Mouse (Mus musculus) lung, embryonic 16.5 days (tissue): ENCODE data around the gene Ccdc3. TPM values are rescaled to one million over a fixed set of nuclear protein-coding genes. Genes with fewer than 3 reads are reported as not detected.

Experiments used
- ATAC-seq: fragments of 200-750 bp; cut with Nextera tagmentation; 2 replicates; pipeline ENCODE4 v1.8.0; 2017; ENCODE audit warnings: low read depth, mild to moderate bottlenecking, moderate library complexity
- H3K27ac ChIP-seq: fragments of 300-500 bp; sonication (generic); 2 replicates; pipeline ENCODE4 v1.5.1; 2014; ENCODE audit warnings: mild to moderate bottlenecking, control low read depth, low read length
- H3K27me3 ChIP-seq: fragments of 300-500 bp; sonication (generic); 2 replicates; pipeline ENCODE4 v1.6.1; 2014; ENCODE audit warnings: low read depth, low read length, mixed read lengths; ENCODE audit not compliant: control insufficient read depth, insufficient read depth
- H3K36me3 ChIP-seq: fragments of 300-500 bp; sonication (generic); 2 replicates; pipeline ENCODE4 v1.6.1; 2014; ENCODE audit warnings: low read length; ENCODE audit not compliant: control insufficient read depth, insufficient read depth
- H3K4me1 ChIP-seq: fragments of 300-500 bp; sonication (generic); replicated peaks from 2 replicates; pipeline ENCODE4 v1.6.1; 2014; ENCODE audit warnings: low read length, mixed read lengths; ENCODE audit not compliant: control insufficient read depth, insufficient read depth
- H3K4me2 ChIP-seq: fragments of 300-500 bp; sonication (generic); 2 replicates; pipeline ENCODE4 v1.6.1; 2014; ENCODE audit warnings: low read depth, low read length, control low read depth
- H3K4me3 ChIP-seq: fragments of 300-500 bp; sonication (generic); 2 replicates; pipeline ENCODE4 v1.5.1; 2014; ENCODE audit warnings: mild to moderate bottlenecking, low read length, control low read depth
- H3K9ac ChIP-seq: fragments of 300-500 bp; sonication (generic); 2 replicates; pipeline ENCODE4 v1.6.1; 2014; ENCODE audit warnings: low read length, control low read depth
- H3K9me3 ChIP-seq: fragments of 300-500 bp; sonication (generic); 2 replicates; pipeline ENCODE4 v1.6.1; 2016; ENCODE audit warnings: low read length; ENCODE audit not compliant: control insufficient read depth
- WGBS: fragments of 180-500 bp; shearing (Covaris S2); extraction: QIAGEN DNeasy Blood & Tissue Kit; methylation state at CpG from one replicate; pipeline ENCODE4 v1.1.7; 2014; 5-methylcytosine and 5-hydroxymethylcytosine counted together
- polyA plus RNA-seq: library from polyadenylated mRNA; unstranded; fragments of >200 nt; fragmentation: Nextera tagmentation; extraction: Ambion mirVana; gene quantifications from 2 replicates; pipeline ENCODE4 v1.2.1, GENCODE M21; 2015

The Ccdc3 gene
- polyA plus RNA-seq, 1 experiment from 2014 or later = 1.9 TPM

GRCm38 (mm10) chr2:5171301-5172000, 33.9 kb downstream of the Ccdc3 start:
- no peak overlapping the region for H3K4me2 ChIP-seq
- WGBS = 62% methylated on average over 5 of the region's 5 CpGs
- ATAC-seq = no peak
- H3K36me3 ChIP-seq = no peaks in the 10 kb centered on the region
- H3K27ac ChIP-seq = no peak overlapping the region
- H3K9me3 ChIP-seq = no peaks in the 10 kb centered on the region
- no peak overlapping the region for H3K4me3 ChIP-seq
- no peaks in the 10 kb centered on the region for H3K27me3 ChIP-seq
- H3K9ac ChIP-seq = no peak overlapping the region
- no peaks in the 10 kb centered on the region for H3K4me1 ChIP-seq

DNA sequence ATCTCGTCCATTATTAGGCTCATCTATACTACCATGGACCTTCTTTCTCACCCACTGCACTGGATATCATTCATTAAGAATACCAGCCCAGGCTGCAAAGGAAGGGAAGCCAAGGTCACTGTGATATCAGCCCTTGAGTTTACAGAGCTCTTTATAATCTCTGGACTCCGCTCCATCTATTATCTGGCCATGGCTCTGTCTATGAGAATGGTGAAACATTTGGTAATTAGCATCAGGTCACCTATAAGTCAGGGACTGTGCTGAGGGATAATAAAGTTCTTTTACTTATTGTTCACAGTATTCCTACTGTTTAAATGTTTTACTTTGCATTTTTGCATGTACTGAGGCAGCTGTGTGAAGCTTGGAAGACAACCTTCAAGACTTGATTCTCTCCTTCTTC, 35.2 kb downstream of the Ccdc3 start:
- 70% methylated on average over 2 of the region's 2 CpGs for WGBS
- ATAC-seq = no peak
- Histone ChIP-seq H3K4me3 (no peak overlapping the region), H3K4me2 (no peak overlapping the region), H3K9me3 (no peaks in the 10 kb centered on the region), H3K36me3 (no peaks in the 10 kb centered on the region), H3K27ac (no peak overlapping the region), H3K9ac (no peak overlapping the region), H3K4me1 (no peaks in the 10 kb centered on the region), H3K27me3 (no peaks in the 10 kb centered on the region)

DNA sequence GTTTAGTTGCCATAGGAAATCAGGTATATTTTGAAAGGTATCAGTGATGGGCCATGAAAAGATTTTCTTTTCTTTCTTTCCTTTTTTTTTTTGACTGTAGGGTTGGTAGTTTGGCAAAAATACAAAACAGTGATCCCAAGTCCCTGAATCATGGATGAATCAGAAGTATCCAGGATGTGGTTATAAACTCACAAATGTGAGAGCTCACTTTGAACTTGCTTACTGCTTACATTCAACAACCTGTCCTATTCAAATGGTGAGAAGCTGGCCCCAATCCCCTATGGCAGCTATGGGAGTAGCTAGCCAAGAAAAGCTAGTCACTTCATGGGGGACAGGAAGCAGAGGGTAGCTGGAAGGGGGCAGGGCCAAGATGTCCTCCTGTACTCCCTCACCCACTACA, 37.1 kb downstream of the Ccdc3 start:
- Histone ChIP-seq H3K27me3 (no peaks in the 10 kb centered on the region), H3K4me2 (no peak overlapping the region), H3K36me3 (no peaks in the 10 kb centered on the region), H3K27ac (no peak overlapping the region), H3K4me1 (no peaks in the 10 kb centered on the region), H3K9ac (no peak overlapping the region), H3K4me3 (no peak overlapping the region), H3K9me3 (no peaks in the 10 kb centered on the region)
- no peak for ATAC-seq

- no peaks in the 10 kb centered on the region for H3K36me3 ChIP-seq
- no peaks in the 10 kb centered on the region for H3K27me3 ChIP-seq
- H3K4me3 ChIP-seq = no peak overlapping the region
- no peaks in the 10 kb centered on the region for H3K9me3 ChIP-seq
- H3K4me1 ChIP-seq = 0 out of 2 replicates have a peak, but pooled peaks cover 2% of the 10 kb centered on the region
- WGBS = 62% methylated on average over 5 of the region's 5 CpGs
- H3K27ac ChIP-seq = no peak overlapping the region
- ATAC-seq = no peak
- no peak overlapping the region for H3K4me2 ChIP-seq
- H3K9ac ChIP-seq = no peak overlapping the region
Measured at GRCm38 (mm10) chr2:5181462-5182443, 44.2 kb downstream of the Ccdc3 start.

DNA sequence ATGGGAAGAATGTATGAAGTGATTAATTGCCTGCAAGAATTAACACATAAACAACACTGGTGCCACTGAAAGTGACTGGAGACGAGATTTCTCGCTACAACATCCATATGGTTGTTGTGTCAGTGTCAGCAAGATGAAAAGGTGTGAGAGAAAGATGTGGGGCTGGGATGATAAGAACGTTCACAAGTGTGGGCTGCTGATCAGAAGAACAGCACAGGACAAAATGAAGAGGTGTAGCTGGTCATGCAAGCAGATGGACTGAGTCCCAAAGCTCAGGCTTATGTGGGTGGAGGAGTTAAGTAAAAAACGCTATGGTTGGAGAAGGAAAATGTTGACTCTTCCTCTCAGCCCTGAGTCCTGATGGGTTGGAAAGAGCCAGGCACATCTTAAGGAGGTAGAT, 46.6 kb downstream of the Ccdc3 start:
- no peak overlapping the region for H3K9ac ChIP-seq
- H3K9me3 ChIP-seq = no peaks in the 10 kb centered on the region
- H3K36me3 ChIP-seq = no peaks in the 10 kb centered on the region
- ATAC-seq = no peak
- 34% methylated on average over 4 of the region's 4 CpGs for WGBS
- H3K4me1 ChIP-seq = 0 out of 2 replicates have a peak, but pooled peaks cover 2% of the 10 kb centered on the region
- H3K27me3 ChIP-seq = no peaks in the 10 kb centered on the region
- no peak overlapping the region for H3K4me3 ChIP-seq
- no peak overlapping the region for H3K4me2 ChIP-seq
- H3K27ac ChIP-seq = no peak overlapping the region

DNA sequence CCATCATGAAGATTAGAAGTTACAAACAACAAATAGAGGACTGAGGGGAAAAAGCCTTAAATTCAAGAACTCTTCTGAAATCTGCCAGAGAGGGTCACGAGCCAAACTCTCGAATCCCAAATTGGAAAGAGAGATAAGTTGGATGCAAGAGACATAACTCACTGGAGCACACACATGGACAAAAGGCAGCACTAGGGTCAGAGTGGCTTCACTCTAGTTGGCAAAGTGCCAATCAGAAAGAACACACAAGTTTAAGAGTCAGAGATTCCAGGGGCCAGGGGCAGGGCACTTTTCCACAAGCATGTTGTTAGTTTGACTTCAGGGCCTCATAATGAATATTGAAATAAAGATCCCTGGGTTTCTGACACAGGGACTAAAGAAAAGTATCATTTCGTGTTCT, 48.1 kb downstream of the Ccdc3 start:
- no peak for ATAC-seq
- Histone ChIP-seq H3K4me3 (no peak overlapping the region), H3K27me3 (no peaks in the 10 kb centered on the region), H3K9me3 (no peaks in the 10 kb centered on the region), H3K9ac (no peak overlapping the region), H3K27ac (no peak overlapping the region), H3K4me1 (0 out of 2 replicates have a peak, but pooled peaks cover 2% of the 10 kb centered on the region), H3K36me3 (no peaks in the 10 kb centered on the region), H3K4me2 (no peak overlapping the region)
- 50% methylated on average over 3 of the region's 3 CpGs for WGBS

- Histone ChIP-seq H3K4me3 (no peak overlapping the region), H3K9me3 (no peaks in the 10 kb centered on the region), H3K36me3 (no peaks in the 10 kb centered on the region), H3K27ac (no peak overlapping the region), H3K4me2 (no peak overlapping the region), H3K9ac (no peak overlapping the region), H3K4me1 (no peaks in the 10 kb centered on the region), H3K27me3 (no peaks in the 10 kb centered on the region)
- 88% methylated on average over 4 of the region's 4 CpGs for WGBS
- no peak for ATAC-seq
Measured at GRCm38 (mm10) chr2:5192156-5192555, 54.6 kb downstream of the Ccdc3 start.

DNA sequence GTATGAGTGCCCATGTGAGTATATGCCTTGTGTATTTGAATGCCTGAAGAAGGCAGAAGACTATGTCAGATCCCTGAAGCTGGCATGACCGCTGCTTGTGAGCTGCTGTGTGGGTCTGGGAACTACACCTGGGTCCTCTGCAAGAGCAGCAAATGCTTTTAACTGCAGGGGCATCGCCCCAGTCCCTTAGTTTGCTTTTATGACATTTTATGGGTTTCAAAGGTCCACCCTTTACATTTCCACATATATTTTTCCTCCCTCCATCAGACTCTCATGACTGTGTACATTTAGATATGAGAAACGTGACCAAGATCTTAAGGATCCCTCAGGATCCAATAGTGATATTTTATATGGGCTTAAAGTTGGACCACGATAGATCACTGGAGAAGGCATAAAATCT, 55.5 kb downstream of the Ccdc3 start:
- no peaks in the 10 kb centered on the region for H3K4me1 ChIP-seq

DNA sequence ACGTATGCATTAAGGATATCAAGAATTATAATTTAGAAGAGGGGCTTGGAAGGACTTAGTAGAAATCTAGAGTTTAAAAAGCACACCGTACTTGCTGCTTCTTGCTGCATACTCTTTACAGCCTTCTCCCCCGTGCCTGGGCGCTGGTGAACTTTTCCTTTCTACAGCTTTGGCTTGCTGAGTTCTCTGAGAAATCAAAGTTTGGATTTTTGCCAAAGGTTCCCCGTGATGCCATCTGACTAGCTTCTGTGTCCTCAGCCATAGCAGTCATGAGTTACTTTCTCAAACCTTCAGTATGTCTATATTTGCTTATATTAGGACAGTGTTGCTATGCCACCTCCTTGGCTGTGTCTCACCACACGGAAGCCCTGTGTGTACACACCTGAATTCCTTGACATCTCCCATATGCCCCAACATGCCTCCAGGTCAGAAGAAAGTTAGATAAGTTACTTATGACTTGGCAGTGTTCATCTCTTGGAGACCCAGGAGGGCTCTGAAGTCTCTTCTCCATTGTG, 57.2 kb downstream of the Ccdc3 start:
- H3K36me3 ChIP-seq = no peaks in the 10 kb centered on the region
- H3K9me3 ChIP-seq = no peaks in the 10 kb centered on the region
- no peak for ATAC-seq
- no peak overlapping the region for H3K9ac ChIP-seq
- WGBS = 53% methylated on average over 6 of the region's 6 CpGs
- no peaks in the 10 kb centered on the region for H3K27me3 ChIP-seq
- H3K4me2 ChIP-seq = no peak overlapping the region
- no peaks in the 10 kb centered on the region for H3K4me1 ChIP-seq
- no peak overlapping the region for H3K4me3 ChIP-seq
- no peak overlapping the region for H3K27ac ChIP-seq

More for the DNA sequence above, 55.5 kb downstream of the Ccdc3 start:
- no peak overlapping the region for H3K9ac ChIP-seq
- no peak for ATAC-seq
- WGBS = 72% methylated on average over 4 of the region's 4 CpGs
- H3K27ac ChIP-seq = no peak overlapping the region
- no peaks in the 10 kb centered on the region for H3K36me3 ChIP-seq
- no peak overlapping the region for H3K4me2 ChIP-seq
- no peak overlapping the region for H3K4me3 ChIP-seq
- no peaks in the 10 kb centered on the region for H3K9me3 ChIP-seq
- no peaks in the 10 kb centered on the region for H3K27me3 ChIP-seq
